Mouse (Mus musculus) embryonic facial prominence, embryonic 12.5 days (tissue): ENCODE measurements around the gene Ccl17. TPM values are rescaled to one million over a fixed set of nuclear protein-coding genes. Genes with fewer than 3 reads are reported as not detected.

Experiments used
- polyA plus RNA-seq: library from polyadenylated mRNA; unstranded; fragments of >200 nt; fragmentation: Nextera tagmentation; extraction: Ambion mirVana; gene quantifications from 2 replicates; pipeline ENCODE4 v1.2.1, GENCODE M21; 2016

Ccl17 gene
- polyA plus RNA-seq, 1 experiment from 2014 or later = not detected

Other genes with a start within 250 kb of the Ccl17 start
- 51.1 and 52.0 TPM in 2 replicates for gene Rspry1, start 208.5 kb upstream of the Ccl17 start, polyA plus RNA-seq
- 77.8 and 81.0 TPM in 2 replicates for gene Fam192a, start 208.5 kb upstream of the Ccl17 start, polyA plus RNA-seq
- 162 and 168 TPM in 2 replicates for gene Arl2bp, start 143.9 kb upstream of the Ccl17 start, polyA plus RNA-seq
- gene Pllp, start 114.2 kb upstream of the Ccl17 start, polyA plus RNA-seq = 2.3 TPM in 2 replicates
- gene Ccl22, start 64.9 kb upstream of the Ccl17 start, polyA plus RNA-seq = not detected in 2 replicates
- gene Cx3cl1, start 38.4 kb upstream of the Ccl17 start, polyA plus RNA-seq = 4.6 and 5.3 TPM in 2 replicates
- 61.8 and 66.3 TPM in 2 replicates for gene Coq9, start 27.9 kb downstream of the Ccl17 start, polyA plus RNA-seq
- 141 and 144 TPM in 2 replicates for gene Ciapin1, start 27.9 kb downstream of the Ccl17 start, polyA plus RNA-seq
- gene Polr2c, start 47.0 kb downstream of the Ccl17 start, polyA plus RNA-seq = 145 and 154 TPM in 2 replicates
- gene Dok4, start 65.9 kb downstream of the Ccl17 start, polyA plus RNA-seq = 23.0 and 25.1 TPM in 2 replicates
- gene Ccdc102a, start 107.6 kb downstream of the Ccl17 start, polyA plus RNA-seq = 51.5 and 51.9 TPM in 2 replicates
- 0.05 TPM in 1 of 2 replicates, not detected in the other for gene Adgrg5, start 113.2 kb downstream of the Ccl17 start, polyA plus RNA-seq
- 22.3 and 28.2 TPM in 2 replicates for gene Adgrg1, start 164.3 kb downstream of the Ccl17 start, polyA plus RNA-seq
- gene Adgrg3, start 207.2 kb downstream of the Ccl17 start, polyA plus RNA-seq = 2.9 and 3.9 TPM in 2 replicates
- 0.17 TPM in 1 of 2 replicates, not detected in the other for gene Drc7, start 244.7 kb downstream of the Ccl17 start, polyA plus RNA-seq